Mouse (Mus musculus) urinary bladder, adult 2 months (tissue): Measurements from ENCODE around the gene Krtap1-3. TPM values are rescaled to one million over a fixed set of nuclear protein-coding genes. Genes with fewer than 3 reads are reported as not detected.

Source experiments
- DNase-seq: peaks from one replicate; pipeline ENCODE4 v3.0.0; 2022; ENCODE audit warnings: low spot score
- polyA plus RNA-seq: library from polyadenylated mRNA; depleted of rRNA; stranded (reverse); fragments of >200 nt; gene quantifications from 2 replicates; pipeline ENCODE4 v1.2.3, GENCODE M21; 2012; rRNA removed

Krtap1-3 gene
- polyA plus RNA-seq, 1 experiment, result not detected

DNA sequence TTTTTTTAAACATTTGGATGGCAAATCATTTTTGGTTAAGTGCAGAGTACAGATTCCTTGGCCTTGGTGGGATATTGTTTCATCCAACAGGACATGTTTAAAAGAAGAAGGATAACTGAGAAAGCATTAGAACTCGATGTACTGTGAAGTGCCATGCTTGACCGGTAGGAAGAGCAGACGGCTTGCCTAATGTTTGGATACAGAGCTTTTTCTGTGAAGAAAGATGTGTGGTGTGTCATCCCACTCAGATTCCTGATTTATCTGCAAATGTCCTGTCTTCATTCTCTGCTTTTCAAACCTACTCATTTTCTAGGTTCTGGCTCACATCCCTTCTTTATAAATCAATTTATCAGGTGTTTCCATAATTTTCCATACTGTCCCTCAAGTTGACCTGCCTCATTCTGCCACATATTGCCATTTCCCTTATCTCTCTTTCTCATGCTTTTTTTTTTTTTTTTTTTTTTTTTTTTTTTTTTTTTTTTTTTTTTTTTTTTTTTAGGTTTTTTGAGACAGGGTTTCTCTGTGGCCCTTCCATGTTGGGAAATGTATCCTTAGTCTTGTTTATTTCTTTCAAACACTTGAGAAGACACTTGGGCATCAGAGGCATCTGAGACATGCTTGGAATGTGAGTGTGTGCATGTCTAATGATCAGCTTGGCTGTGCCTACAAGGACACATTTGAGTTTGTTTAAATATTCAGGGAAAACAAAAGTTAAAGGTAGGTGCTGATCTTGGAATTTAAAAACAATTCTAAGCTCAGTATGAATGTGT is 33.0 kb downstream of the Krtap1-3 start:
- DNase-seq, result no peak

- DNase-seq, result no peak
These were observed 34.4 kb downstream of the Krtap1-3 start, which contains the start of gene Krtap3-2 for GRCm38 (mm10) chr11:99556753-99557152. Gene Krtap3-2, minus strand, starts transcription at chr11:99556853.

- no peak for DNase-seq
These were observed 34.9 kb downstream of the Krtap1-3 start for GRCm38 (mm10) chr11:99556195-99556594.

GRCm38 (mm10) chr11:99550765-99551164 is 40.4 kb downstream of the Krtap1-3 start, which contains the start of gene Krtap3-3:
Gene Krtap3-3, minus strand, starts transcription at chr11:99550865.
- no peak for DNase-seq

GRCm38 (mm10) chr11:99547892-99548291 is 43.2 kb downstream of the Krtap1-3 start:
- no peak for DNase-seq

Other genes with a start within 250 kb of the Krtap1-3 start
- not detected in 2 replicates for gene Krt27, start 240.2 kb downstream of the Krtap1-3 start, polyA plus RNA-seq
- not detected in 2 replicates for gene Krt28, start 216.4 kb downstream of the Krtap1-3 start, polyA plus RNA-seq
- gene Krt10, start 202.0 kb downstream of the Krtap1-3 start, polyA plus RNA-seq, result 9.1 and 11.0 TPM in 2 replicates
- gene Krt12, start 169.1 kb downstream of the Krtap1-3 start, polyA plus RNA-seq, result 0.15 and 0.18 TPM in 2 replicates
- gene Krt20, start 153.2 kb downstream of the Krtap1-3 start, polyA plus RNA-seq, result 48.8 and 63.6 TPM in 2 replicates
- gene Krt23, start 98.2 kb downstream of the Krtap1-3 start, polyA plus RNA-seq, result 3.4 and 4.2 TPM in 2 replicates
- not detected in 2 replicates for gene Krt39, start 70.0 kb downstream of the Krtap1-3 start, polyA plus RNA-seq
- gene Krt40, start 48.2 kb downstream of the Krtap1-3 start, polyA plus RNA-seq, result not detected in 2 replicates
- not detected in 2 replicates for gene Krtap3-3, start 40.5 kb downstream of the Krtap1-3 start, polyA plus RNA-seq
- gene Krtap3-2, start 34.5 kb downstream of the Krtap1-3 start, polyA plus RNA-seq, result not detected in 2 replicates
- not detected in 2 replicates for gene Gm11939, start 31.9 kb downstream of the Krtap1-3 start, polyA plus RNA-seq
- gene Krtap3-1, start 24.7 kb downstream of the Krtap1-3 start, polyA plus RNA-seq, result not detected in 2 replicates
- 0.22 TPM in 1 of 2 replicates, not detected in the other for gene Krtap1-5, start 10.3 kb downstream of the Krtap1-3 start, polyA plus RNA-seq
- not detected in 2 replicates for gene Krtap1-4, start 7.7 kb downstream of the Krtap1-3 start, polyA plus RNA-seq
- gene Krtap9-3, start 6.8 kb upstream of the Krtap1-3 start, polyA plus RNA-seq, result not detected in 2 replicates
- not detected in 2 replicates for gene Gm11938, start 12.0 kb upstream of the Krtap1-3 start, polyA plus RNA-seq
- not detected in 2 replicates for gene Gm11937, start 18.9 kb upstream of the Krtap1-3 start, polyA plus RNA-seq
- not detected in 2 replicates for gene Krtap2-4, start 23.5 kb upstream of the Krtap1-3 start, polyA plus RNA-seq
- 0.18 TPM in 1 of 2 replicates, not detected in the other for gene Gm11562, start 29.1 kb upstream of the Krtap1-3 start, polyA plus RNA-seq
- gene Krtap4-1, start 36.9 kb upstream of the Krtap1-3 start, polyA plus RNA-seq, result not detected in 2 replicates
- not detected in 2 replicates for gene Krtap4-2, start 43.7 kb upstream of the Krtap1-3 start, polyA plus RNA-seq
- not detected in 2 replicates for gene Krtap4-7, start 52.8 kb upstream of the Krtap1-3 start, polyA plus RNA-seq
- not detected in 2 replicates for gene Gm11555, start 58.9 kb upstream of the Krtap1-3 start, polyA plus RNA-seq
- gene Gm11563, start 67.6 kb upstream of the Krtap1-3 start, polyA plus RNA-seq, result not detected in 2 replicates
- not detected in 2 replicates for gene Krtap4-6, start 74.6 kb upstream of the Krtap1-3 start, polyA plus RNA-seq
- gene Gm14190, start 99.4 kb upstream of the Krtap1-3 start, polyA plus RNA-seq, result not detected in 2 replicates
- gene Gm14180, start 143.0 kb upstream of the Krtap1-3 start, polyA plus RNA-seq, result not detected in 2 replicates
- not detected in 2 replicates for gene Gm11595, start 181.6 kb upstream of the Krtap1-3 start, polyA plus RNA-seq
- gene Krtap4-8, start 189.4 kb upstream of the Krtap1-3 start, polyA plus RNA-seq, result not detected in 2 replicates
- gene Krtap4-9, start 193.9 kb upstream of the Krtap1-3 start, polyA plus RNA-seq, result not detected in 2 replicates
- 0.06 TPM in 1 of 2 replicates, not detected in the other for gene Gm11596, start 202.1 kb upstream of the Krtap1-3 start, polyA plus RNA-seq
- gene Gm11569, start 207.6 kb upstream of the Krtap1-3 start, polyA plus RNA-seq, result 0.08 TPM in 1 of 2 replicates, not detected in the other
- not detected in 2 replicates for gene Gm11554, start 213.1 kb upstream of the Krtap1-3 start, polyA plus RNA-seq
- gene Krtap4-13, start 218.6 kb upstream of the Krtap1-3 start, polyA plus RNA-seq, result 0.18 and 0.24 TPM in 2 replicates
- not detected in 2 replicates for gene Gm11564, start 224.3 kb upstream of the Krtap1-3 start, polyA plus RNA-seq
- gene 2300003K06Rik, start 246.7 kb upstream of the Krtap1-3 start, polyA plus RNA-seq, result not detected in 2 replicates